Mouse (Mus musculus): ENCODE results near the gene Tmem114.

Tmem114 gene

GRCm38 (mm10) chr16:8424971-8425330 is at the start of gene Tmem114:
Gene Tmem114 (minus strand): TSS chr16:8425136.
- DNase-seq = peak in 1 of 2 experiments; percentile 46

GRCm38 (mm10) chr16:8470603-8471481 is 45.9 kb upstream of the Tmem114 start, which contains the start of gene Mettl22:
Gene Mettl22 (plus strand): TSS chr16:8470788.
- DNase-seq = peak; percentile 91

- DNase-seq = no peak
Measured at GRCm38 (mm10) chr16:8470132-8470531, 45.2 kb upstream of the Tmem114 start.

- DNase-seq = peak; percentile 23 to 46
Measured at GRCm38 (mm10) chr16:8459098-8459497, 34.2 kb upstream of the Tmem114 start.

DNA sequence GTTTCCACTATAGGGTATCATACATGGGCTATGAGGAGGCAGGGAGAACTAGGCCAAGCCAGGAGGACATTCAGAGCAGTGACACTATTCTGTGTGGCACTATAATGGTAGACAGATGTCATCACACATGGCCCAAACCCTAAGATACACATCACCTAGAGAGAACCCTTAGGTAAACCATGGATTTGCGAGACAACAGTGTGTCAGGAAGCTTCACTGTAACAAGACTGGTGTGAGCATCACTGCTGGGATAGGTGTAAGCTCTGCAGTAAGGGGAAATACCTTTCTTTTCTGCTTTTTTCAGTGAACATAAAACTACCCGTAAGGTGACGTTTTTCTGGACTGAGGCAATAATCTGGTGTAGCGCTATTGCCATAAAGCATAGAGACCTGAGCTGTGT is 33.5 kb upstream of the Tmem114 start:
- no peak for DNase-seq

- no peak for DNase-seq
Measured at GRCm38 (mm10) chr16:8455221-8455620, 30.3 kb upstream of the Tmem114 start.

GRCm38 (mm10) chr16:8453301-8453700 is 28.4 kb upstream of the Tmem114 start:
- DNase-seq = no peak

GRCm38 (mm10) chr16:8446256-8446655 is 21.3 kb upstream of the Tmem114 start:
- no peak for DNase-seq

DNA sequence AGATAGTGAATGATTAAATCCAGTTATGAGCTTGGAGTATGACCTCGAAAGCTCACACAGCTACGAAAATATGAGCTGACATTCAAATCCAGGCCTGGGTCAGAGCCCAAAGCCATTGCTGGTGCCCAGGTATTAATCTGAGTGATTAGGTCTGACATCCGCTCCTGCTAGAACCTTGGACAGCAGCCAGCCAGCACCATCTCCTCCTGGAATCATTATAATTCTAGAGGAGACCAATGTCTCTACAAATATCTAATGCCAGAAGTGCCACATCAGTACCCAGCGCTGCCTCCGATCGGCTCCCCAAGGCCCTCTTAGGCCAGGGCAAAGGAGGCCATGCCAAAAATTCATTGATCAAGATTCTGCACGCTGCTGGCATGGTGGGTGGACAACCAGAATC is 20.0 kb upstream of the Tmem114 start:
- DNase-seq = no peak

DNA sequence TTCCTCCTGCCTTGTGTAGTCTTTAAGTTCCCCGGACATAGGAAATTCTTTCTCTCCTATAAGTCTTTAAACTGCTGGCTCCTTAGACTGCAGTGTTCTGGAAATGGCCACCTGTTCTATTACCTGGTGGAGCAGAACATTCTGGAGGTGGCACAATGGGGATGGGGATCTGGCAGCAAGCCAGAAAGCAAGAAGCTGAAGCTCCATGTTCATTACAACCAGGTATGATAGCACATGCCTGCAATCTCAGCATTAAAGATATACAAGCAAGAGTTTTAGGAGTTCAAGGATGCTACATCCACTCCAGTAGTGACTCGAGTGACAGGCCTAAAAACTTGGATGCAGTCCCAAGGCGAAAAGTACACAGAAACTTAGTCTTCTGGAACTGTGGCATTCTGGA is 7.7 kb upstream of the Tmem114 start:
- DNase-seq = no peak

DNA sequence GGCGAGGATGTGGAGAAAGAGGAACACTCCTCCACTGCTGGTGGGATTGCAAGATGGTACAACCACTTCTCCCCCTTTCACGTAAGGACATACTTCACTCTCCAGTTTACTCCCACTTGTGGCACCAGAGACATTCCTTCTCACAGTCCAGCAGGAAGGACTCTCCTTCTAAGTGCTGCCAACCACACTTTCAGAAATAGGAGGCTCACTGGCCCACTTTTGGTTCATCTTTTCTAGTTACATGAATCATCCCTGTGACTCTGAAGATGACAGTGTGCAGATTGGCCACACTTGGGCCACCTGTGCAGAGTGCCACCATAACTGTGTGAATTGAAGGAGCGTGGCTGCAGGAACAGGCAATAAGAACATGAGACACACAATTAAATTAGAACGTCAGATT is 4.6 kb upstream of the Tmem114 start:
- DNase-seq = no peak

- DNase-seq = no peak
Measured at GRCm38 (mm10) chr16:8425736-8426135, 800 bp upstream of the Tmem114 start.

GRCm38 (mm10) chr16:8424161-8424970 is 570 bp downstream of the Tmem114 start:
- DNase-seq = no peak

GRCm38 (mm10) chr16:8423626-8424114 is 1.3 kb downstream of the Tmem114 start:
- no peak for DNase-seq

DNA sequence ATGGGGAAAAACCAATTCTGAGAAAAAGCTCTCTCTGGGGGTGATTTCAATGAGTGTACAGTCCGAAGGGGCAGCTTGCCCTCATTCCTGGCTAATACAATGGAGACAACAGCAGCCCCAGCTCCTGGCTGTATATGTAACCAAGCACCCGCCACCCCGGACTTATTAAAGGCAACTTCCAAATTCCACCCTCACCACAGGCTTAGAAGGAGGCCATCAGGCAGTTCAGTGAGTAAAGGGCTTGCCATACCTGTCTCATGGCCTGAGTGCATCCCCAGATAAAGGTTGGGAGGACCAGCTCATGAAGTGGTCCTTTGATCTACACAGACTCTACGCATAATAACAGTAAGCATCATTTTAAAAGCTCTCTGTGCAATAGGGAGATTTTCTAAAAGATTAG is 4.1 kb downstream of the Tmem114 start:
- DNase-seq = no peak

DNA sequence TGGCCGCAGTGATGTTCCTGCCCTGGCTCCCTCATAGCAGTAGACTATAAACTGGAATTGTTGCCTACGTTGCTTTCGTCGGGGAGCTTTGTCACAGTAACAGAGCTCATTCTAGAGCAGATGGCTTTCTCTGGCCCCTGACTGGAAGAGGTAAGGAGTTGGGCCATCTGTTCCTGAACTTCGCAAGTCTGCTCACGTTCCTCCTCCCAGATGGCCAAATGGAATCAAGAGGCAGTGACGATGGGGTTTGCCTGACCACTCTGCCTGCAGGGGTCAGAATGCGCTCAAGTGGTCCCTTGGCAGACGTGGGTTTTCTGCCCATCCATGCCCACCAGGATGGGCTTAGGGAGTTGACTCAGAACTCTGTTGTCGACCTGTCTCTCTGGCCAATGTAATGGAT is 4.6 kb downstream of the Tmem114 start:
- DNase-seq = no peak

DNA sequence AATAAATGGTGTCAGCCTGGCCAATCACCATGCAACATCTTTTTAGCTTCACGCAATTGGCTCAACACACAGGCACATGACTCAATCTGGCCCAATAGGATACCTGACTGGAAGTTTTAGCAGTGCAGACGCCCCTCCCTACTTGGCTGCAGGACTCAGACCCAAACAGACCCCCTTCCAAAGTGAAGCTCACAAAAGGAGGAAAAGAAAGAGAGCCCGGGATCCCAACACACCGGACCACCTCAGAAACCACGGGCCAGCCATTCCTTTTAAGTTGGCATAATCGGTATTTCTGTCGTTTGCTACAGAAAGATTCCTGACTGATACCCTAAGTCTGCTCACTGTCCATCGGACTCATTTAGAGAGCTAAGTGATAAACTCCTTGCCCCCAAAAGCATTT is 5.3 kb downstream of the Tmem114 start:
- DNase-seq = no peak

DNA sequence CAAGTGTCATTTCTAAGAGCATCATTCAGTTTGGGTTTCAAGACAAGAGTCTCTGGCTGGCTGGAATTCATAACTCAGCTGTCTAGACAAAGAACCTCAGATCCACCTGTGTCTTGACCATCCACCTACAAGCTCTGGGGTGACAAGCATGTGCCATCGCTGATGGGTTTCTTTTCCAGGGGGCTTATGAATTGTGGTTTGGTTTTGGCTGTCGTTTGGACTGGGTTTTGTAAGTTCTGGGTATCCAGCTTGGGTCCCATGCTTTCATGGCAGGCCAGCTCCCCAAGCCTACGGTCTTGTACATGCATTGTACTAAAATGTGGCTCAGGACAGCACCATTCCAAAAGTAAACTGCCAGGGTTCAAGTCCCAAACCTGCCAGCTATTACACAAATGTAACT is 6.8 kb downstream of the Tmem114 start:
- DNase-seq = no peak

DNA sequence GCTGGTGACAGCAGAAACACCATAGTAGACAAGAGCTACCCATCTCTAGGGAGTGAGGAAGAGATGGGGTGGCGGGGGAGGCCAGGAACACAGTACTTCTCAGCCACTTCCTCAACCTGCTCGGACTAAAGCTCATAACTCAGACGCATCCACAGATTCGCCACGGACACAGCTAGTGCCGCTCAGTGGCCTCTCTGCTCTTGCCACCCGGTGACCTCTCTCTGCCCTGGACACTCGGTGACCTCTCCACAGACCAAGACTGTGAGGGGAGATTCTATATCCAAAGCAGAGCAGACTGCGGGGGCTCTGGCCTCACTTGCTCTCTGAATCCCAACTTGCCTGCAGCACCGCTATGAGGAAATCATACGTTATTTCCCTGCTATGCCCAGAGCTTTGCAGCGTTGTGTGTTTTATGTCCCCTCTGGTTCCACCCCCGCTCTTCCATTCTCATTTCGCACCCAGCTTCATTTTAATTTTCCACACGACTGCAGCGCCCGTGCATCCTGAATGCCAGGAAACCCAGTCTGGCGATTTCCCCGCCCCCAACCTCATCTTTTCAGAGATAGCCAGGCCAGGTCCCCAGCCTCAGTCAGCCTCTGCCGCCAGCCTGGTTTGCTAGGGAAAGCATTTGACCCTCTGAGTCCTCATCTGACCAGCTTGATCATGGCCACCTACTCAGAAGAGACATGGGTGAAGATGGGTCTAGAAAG is 7.8 kb downstream of the Tmem114 start:
- no peak for DNase-seq

DNA sequence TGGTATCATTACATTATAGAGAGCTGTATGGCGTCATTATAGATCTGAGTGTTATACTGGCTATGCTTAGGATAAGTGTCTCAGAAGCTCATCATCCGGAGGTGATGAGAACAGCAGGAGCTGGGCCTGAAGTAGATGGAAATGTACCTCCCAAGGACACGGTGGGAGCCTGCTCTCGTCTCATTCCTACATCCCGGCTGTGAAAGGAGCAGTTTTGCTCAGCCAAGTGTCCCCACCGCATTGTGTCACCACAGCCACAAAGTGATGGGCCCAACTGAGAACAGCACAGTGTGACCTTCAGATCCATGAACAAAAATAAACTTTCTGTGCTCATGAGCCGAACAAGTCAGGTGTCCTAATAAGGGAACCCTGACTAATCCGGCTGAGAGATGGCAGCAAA is 8.9 kb downstream of the Tmem114 start:
- no peak for DNase-seq

DNA sequence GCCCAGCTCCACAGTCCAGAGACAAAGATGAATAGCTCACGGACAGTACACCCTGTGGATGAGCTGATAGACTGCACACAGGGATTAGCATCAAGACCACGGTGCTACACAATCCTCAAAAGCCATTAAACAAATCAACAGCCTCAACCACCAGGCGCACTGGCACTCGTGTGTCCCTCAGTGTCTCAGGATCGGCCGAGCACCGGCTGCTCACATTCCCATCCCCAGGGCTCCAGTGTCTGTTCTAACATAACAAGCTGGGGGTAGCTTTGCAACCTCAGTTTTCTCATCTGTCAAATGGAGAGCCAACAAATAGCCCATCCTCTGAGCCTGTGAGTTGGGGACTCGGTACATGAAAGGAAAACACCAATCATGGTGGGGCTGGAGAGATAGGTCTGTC is 11.5 kb downstream of the Tmem114 start:
- DNase-seq = no peak

DNA sequence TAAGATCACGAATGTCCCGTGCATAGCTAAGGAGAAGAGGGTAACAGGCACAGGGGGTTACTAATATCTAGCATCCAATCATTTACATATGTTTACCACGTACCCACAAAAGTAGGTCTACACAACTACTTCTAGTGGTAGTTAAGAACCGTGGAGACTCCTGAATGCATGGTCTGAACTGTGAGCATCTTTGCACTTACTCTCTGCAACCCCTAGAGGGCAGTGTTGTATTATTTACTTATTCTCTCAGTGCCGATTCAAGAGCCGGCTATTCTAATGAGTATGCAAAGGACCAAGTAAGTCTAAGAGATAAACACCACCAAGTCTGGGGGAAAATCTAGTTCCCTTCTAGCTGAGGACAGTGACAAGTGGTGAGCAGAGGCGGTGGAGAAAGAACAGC is 12.7 kb downstream of the Tmem114 start:
- peak; percentile 13 to 32 for DNase-seq

- no peak for DNase-seq
Measured at GRCm38 (mm10) chr16:8409197-8409596, 15.7 kb downstream of the Tmem114 start.
